Mouse (Mus musculus) mouse trophoblast stem cell (cell line): ENCODE results near the gene Zdhhc12.

Experiments used
- in situ Hi-C, 2 experiments: fragments of 300-500 bp; cut with MseI, MboI; formaldehyde crosslinking; loops; 2 replicates in 1 of 2; 3 replicates in 1 of 2; pipeline ENCODE4 v1.15.1; 2025

The Zdhhc12 gene

DNA sequence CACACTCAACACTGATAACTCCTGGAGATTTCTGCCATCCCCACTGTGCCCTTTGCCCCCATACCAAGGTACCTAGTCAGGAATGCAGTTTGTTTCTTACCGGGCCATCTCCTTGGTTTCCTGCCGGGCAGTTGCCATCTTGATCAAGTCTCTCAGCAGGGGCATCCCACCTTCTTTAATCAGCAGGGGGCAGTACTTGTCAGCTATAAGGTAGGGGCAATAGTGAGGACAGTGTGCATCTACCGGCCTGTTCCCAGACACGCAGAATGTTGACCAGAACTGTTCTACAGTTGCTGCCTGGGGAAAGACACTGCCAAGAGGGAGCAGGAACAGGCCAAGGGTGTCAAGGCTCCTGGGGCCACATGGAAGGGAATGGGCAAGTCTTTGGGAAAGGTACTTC, 6.8 kb upstream of the Zdhhc12 start:
- in situ Hi-C loops, result loop anchor here in 1 of 2 experiments (10.0 kb wide), 1 partner anchor 65 kb away; no protein-coding TSS in a partner anchor

DNA sequence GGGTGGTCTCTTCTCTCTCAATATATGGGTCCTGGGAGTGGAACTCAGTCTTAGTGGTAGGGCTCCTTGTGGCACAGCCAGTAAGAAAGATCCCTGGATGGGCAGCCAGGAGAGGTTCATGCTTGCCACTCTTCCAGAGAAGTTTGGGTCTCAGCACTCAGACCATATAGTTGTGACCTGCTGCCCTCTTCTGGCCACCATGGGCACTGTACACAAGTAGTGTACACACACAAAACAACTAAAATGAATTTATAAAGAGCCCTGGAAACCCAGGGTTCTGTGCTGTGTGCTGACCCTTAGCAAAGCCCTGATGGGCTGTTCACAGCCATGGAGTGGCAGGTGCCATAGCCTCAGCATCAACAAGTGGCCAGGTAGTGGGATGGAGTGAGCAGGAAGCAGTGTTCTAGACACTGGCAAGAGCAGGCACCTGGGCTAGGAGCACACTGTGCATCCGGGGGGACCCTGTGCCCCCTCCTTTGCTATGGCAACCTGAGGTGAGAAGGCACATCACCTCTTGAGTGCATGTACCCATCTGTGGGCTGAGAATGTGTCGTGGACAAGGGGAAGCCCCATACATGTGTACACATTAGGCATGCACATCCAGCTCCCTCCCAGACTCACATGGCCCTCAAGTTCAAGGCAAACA, 2.6 kb upstream of the Zdhhc12 start:
- in situ Hi-C loops, result no loop called here

DNA sequence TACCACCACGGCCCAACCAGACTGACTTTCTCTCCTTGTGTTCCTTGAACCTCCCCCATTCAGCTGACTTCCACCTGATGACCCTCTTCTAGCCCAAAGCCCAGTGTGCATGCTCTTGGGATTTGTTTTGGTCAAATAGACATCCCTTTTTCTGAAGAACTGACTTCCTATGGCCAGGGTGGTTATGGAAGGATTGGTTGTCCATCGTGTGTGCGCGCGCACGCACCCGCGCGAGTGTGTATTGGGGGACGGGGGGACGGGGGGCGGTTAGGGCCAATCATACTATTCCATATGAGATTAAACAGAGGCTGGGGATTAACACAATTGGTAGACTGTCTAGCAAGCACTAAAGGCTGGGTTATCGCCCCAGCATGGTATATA, 750 bp upstream of the Zdhhc12 start:
- in situ Hi-C loops, result no loop called here

DNA sequence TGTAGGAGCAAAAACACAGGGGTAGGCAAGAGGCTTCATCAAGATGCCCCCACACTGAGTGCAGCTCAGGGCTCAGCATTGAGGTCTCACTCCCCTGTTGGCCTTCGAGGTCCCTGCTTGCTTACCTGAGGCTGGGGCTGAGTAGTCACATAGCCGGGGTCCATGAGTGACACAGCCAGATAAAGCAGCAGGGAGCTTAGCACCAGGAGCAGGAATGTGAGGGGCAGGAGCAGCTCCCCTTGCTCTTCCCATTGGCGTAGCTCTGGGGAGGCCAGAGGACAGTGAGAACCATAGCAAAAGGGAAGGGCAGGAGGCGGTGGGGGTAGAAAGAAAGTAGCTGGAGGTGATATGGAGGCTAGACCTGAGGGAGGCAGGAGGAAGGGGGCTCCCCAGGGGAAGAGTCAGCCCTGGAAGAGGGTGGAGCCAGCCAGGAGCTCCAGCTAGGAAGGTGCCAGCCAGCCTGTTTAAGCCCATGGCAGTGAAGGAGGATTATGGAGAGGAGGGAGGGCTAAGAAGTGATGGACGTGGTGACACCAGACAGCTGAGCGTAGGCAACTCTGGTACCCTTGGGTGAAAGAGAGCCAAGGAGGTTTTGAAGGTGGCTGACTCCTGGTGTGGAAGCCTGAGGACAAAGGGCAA, 1.0 kb downstream of the Zdhhc12 start:
- in situ Hi-C loops, result no loop called here

DNA sequence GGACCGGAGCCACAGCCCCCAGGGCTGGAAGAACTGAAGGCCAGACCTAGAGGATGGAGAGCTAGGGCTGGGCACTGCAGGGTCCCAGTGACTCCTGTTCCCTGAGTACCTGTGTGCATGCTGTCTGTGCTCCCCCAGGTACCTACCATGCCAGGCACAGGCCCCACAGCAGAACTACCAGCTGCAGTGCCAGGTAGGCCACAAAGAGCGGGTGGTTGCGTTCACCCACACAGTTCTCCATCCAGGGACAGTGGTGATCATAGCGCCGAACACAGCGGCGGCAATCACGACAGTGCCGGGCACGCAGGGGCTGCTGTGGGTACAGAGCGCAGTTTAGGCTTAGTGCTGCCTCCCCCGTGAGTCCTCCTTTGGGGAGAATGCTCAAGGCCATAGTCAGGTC, 1.9 kb downstream of the Zdhhc12 start:
- in situ Hi-C loops, result no loop called here

DNA sequence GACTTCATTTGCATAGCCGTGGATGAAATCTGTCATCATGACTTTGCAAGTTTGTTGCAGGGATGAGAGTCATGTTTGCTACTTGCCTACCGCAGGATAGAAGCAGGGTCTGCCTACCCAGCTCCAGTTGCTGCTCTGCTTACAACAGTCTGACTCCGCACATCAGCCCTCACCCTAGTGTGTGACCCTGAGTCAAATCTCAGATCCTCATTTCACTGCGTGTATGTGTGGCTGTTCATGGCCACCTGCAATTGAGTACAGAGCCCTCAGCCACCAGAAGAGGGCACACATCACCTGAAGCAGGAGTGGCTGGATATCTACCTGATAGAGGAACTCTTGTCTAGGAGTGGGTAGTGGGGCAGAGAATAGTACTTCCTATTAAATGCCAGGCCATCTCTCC, 6.1 kb downstream of the Zdhhc12 start:
- in situ Hi-C loops, result no loop called here

DNA sequence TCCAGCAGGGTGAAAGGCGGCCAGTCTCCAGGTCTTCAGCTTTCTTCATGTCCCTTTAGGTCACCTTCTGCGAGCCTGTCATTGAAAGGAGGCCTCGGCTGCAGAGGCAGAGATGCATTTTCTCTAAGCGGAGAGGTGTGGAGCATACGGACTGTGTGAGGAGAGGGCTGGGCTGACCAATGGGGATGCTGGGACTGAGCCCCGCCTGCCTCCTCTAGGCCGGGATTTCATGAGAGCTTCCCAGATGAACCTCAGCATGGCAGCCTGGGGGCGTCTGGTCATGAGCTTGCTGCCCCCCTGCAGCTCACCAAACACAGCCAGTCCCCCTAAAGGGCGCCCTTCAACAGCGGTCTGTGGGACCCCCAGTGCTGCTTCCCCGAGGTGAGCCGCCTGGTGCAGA, 8.8 kb downstream of the Zdhhc12 start:
- in situ Hi-C loops, result no loop called here

DNA sequence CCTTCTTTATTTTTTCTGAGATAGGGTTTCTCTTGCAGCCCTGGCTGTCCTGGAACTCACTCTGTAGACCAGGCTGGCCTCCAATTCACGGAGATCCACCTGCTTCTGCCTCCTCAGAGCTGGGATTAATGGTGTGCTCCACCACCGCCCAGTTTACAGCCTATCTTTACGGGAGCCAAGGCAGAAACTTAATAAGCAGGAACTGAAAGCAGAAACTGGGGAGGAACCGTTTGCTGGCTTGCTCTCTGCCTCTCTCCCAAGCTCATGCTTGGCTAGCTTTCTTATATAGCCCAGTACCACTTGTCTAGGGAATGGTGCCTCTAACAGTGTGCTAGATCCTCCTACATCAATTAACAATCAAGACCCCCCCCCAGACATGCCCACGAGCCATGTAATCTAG, 9.3 kb downstream of the Zdhhc12 start:
- in situ Hi-C loops, result no loop called here

DNA sequence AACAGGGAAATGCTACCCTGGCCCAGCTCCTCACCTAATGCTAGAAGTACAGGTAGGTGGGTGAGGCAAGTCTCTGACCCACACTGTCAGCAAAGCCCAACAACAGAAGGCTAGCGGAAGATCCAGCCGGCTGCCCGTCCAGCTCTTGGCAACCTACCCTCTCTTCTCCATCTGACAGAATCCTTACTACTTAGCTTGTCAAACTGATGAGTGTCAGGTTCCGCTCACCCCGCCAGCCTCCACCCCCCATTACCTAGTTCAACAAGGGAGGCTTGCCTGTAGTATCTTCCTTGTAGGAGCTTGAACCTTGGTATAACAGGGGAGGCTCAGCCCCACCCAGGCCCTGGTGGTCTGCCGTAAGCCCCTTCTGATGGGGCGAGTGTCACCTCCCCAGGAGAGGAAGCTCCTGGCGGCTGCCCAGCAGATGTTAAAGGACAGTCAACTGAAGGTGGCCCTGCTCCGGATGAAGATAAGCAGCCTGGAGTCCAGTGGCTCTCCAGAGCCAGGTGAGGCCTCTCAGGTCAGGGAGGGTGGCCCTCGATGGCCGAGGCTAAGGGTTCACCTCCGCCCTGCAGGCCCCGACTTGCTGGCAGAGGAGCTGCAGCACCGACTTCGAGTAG, 13.2 kb downstream of the Zdhhc12 start:
- in situ Hi-C loops, result no loop called here

DNA sequence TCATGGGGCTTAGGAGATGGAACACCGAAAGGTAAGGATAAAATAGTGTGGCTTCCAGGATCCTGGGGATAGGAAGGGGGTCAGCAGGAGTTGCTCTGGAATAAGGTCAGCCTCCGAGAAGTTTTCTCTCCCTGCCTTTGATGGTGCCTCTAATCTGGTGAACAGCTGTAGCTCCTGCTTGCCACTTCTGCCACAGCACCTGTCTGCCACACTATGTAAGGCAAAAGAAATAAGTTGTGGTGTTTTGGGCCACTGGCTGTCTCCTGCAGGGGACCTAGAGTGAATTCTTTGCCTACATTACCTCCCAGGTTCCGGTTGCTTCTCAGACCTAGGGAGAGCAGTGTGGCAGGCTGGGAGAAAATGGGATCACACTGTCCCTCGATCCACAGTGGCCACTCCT, 14.7 kb downstream of the Zdhhc12 start:
- in situ Hi-C loops, result no loop called here

DNA sequence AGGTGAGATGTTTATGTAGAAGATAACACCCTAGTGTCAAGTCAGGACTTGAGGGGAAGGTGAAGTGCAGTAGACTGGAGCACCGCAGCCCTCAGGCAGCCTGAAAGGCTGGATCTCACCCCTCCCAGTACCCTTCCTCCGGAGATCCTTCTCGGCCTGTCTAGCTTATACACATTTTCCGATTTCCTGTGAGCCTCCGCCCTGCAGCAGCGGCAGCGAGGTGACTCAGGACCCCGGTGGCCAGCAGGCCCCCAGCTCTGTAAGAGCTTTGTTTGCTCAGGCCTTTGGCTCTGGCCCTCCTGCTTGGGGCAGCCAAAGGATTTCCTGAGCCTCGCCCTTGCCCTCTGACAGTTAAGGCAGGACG, 15.1 kb downstream of the Zdhhc12 start:
- in situ Hi-C loops, result no loop called here

DNA sequence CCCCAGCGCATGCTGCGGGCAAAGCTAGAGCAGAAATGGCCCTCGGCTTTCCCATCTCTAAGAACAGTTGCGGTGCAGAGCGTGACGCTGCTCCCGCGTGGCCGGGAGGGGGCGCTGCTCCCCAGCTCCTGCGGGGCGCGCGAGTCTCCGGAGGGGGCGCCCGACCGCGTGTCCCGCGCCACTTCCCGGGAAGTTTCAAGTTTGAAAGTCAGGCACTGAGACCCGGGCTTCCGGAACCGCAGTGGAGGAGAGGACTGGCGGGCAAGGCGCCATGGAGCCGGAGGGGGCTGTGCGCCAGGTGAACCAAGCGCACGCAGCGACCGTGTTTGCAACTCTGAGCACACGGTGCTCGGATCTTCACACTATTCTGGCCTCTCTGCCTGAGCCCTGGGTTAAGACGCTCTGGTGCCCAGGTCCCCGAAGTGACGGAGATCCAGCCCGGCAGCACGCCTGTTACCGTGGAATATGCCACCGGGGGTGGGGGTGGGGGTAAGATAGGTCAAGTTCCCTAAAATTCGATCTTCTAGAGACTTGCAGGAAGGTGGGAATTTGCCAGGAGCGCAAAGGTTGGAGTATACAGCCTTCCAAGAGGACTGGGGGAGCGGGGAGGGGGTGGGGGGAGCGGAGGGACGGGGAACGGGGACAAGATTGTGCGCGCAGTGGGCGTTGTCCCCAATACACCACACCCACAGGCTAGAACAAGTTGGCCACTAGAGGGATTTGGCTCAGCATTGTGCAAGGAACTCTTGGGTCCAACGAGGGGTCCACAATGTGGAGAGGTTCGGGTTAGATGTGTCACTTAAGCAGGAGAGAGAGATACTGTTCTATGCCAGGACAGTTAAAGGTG, 15.7 kb downstream of the Zdhhc12 start, which contains the start of gene Pkn3:
Pkn3 (plus strand) TSS at position 183 of the 847 bp plus-strand sequence.
- in situ Hi-C loops, result no loop called here

DNA sequence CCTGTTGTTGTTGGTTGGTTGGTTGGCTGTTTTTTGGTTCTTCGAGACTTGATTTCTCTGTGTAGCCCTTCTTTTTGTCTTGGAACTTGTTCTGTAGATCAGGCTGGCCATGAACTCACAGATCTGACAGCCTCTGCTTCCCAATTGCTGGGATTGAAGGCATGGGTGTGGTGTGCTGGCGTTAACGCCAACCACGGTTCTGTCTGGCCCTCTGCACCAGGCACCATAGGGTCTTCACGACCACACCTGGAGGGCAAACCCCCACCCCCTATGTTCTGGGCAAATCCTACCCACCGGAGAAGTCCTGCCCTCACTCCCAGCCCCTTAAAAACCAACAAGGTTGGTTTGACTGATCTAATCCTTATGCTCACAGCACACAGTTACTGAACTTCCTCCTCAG, 16.5 kb downstream of the Zdhhc12 start:
- in situ Hi-C loops, result no loop called here

DNA sequence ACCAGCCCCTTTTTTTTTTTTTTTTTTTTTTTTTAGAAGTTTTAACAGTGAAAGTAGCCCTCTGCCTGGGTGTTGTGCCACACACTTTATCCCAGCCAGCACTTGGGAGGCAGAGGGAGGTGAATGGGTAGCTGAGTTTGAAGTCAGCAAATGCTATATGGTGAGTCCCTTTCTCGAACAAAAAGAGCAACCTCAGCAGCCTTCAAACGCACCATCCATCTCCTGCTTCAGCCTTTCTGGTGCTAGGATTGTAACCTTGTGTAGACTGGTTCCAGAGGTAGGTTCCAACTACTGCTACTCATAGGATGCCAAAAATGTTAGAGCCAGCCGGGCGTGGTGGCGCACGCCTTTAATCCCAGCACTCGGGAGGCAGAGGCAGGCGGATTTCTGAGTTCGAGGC, 17.0 kb downstream of the Zdhhc12 start:
- in situ Hi-C loops, result no loop called here

DNA sequence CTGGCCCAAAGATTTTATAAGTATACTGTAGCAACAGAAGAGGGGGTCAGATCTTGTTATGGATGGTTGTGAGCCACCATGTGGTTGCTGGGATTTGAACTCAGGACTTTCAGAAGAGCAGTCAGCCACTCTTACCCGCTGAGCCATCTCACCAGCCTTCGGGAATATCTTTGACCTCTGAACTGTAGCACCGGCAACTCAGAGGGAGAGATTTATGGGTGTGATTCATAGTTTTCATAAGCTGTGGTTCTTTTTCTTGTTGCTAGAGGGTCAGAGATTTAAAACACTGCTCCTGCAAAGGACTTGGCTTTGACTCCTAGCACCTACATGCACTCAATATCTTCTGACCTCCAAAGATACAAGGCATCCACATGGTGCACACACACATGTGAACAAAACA, 17.8 kb downstream of the Zdhhc12 start:
- in situ Hi-C loops, result no loop called here

DNA sequence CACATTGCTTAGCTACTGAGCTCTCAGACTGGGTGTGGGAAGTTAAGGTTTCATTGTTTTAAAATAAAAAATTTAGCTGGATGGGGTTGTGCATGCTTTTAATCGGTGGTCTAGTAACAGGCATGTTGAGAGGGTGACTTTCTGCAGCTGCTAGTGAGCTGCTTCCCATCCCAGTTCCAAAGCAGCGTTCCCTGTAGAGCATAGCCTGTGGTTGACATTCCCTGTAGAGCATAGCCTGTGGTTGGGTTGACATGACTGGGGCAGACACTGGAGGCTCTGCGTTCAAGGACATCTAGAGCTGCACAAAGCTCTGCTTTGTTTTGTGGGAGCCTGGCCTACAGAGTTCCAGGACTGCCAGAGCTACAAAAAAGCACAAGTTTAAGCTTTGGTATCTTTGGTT, 20.2 kb downstream of the Zdhhc12 start:
- in situ Hi-C loops, result no loop called here

DNA sequence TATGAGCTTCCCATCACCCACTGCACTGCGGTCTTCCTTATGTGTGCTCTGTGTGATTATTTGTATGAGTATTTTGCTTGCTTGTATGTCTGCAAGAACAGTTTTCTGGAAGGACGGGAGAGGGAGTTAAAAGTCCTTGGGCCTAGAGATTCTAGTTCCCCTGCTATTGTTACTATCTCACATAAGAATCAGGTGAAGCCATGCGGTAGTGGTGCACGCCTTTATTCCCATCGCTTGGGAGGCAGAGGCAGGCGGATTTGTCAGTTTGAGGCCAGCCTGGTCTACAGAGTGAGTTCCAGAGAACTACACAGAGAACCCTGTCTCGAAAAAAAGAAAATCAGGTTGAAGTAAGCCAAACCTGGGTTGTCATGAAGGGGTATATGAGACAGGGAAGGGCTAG, 20.6 kb downstream of the Zdhhc12 start:
- in situ Hi-C loops, result no loop called here

DNA sequence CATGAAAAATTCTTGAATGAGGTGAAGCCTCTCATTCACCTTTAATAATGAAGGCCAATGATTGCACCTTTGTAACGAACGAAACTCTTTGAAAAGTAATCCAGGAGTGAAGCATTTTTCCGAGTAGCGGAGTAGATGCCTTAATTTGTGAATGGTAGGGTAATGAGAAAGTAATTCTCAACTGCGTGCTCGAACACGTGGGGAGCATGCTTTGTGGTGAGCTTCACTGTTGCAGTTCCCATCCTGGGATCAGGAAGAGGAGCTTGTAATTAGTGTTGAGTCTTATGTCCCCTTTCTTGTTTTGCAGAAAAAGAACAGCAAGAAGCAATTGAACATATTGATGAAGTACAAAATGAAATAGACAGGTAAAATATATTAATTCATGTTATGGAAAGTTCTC, 25.5 kb downstream of the Zdhhc12 start:
- in situ Hi-C loops, result no loop called here

DNA sequence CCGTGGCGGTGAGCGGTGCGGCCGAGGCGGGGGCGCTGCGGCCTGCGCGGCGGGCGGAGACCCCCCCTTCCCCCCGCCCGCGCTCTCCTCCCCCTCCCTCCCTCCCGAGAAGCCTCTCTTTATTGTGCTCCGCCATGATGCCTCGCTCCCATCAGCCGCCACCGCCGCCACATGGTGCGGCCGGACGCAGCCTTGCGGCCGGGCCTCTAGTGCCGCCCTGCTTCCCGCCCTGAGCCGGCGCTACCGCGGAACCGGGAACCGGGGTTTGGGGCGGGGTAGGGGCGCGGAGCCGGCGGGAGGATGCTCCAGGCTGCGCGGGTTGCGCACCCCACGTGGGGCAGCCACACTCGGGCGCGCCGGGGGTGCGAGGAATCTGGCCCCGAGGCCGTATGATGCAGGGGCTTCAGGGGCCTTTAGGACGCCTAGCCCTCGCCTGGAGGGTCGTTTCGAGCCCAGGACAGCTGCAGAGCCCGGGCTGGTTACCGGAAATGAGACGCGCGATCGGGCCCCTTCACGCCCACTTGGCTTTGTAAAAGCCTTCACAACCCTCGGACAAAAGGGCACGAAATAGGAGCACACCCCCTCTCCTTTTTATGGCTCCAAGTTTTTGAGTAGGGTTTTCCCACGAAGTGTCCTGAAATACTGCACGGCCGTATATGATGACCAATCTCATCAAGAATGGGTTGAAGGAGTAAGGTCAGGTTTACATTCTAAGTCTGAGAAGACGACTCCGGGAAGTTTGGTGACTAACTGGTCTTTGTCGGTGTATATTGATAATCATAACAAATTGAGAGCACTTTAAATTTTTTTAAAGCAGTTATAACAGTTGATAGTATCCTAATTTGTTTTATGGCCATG, 26.2 kb downstream of the Zdhhc12 start:
- in situ Hi-C loops, result no loop called here

DNA sequence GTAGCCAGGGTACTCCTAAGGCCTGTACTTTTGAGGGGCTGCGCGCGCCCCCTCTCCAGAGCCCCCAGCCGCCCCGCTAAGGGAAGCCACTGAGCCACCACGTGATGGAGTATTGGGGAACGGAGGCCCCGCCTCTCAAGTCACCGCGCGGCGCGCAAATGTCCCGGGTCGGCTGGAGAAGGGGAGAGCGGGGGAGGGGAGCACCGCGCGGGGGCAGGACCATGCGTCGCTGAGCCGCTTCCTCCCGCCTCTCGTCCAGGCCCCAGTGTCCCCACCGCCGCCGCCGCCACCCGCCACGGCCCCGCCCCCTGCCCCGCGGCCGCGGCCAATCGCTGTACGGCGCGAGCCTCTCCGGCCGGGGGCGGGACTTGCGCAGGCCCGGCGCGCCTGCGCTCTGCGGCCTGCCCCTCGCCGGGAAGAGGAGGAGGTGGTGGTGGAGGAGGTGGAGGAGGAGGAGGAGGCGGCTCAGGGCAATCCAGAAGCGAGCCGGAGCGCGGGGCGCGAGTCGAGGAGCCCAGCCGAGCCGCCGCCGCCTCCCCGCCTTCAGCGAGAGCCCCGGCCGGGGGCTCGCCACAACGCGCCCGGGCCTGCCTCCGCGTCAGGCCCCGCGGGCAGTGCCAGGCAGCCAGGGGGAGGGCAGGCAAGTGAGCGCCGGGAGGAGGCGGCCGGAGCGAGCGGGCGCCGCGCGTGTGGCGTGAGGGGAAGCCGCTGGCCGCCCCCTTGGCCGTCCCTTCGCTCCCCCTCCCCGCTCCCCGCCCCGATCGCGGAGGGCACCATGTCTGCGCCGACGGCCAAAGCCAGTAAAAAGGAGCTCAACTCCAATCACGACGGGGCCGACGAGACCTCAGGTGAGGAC, 27.2 kb downstream of the Zdhhc12 start:
- in situ Hi-C loops, result no loop called here

DNA sequence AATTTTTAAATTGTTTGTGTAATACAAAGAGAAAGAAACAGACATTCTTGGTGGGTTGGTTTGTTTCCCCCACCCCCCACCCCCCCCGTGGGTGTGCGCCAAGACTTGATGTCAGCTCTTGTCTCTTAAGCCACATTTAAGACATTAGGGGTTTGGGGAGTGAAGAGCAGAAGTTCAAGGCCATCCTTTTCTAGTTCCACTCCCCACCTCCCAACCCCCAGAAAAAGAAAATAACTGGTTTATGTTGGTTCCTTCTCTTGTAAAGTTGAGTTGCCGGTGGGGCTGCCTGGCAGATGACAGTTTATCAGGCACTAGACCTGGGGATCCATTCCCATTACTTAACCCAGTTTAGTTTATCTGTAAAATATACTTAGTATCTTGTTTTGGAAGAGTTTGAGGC, 29.1 kb downstream of the Zdhhc12 start:
- in situ Hi-C loops, result no loop called here
